Mouse (Mus musculus) mouse embryonic stem cell (cell line): ENCODE measurements around the gene Plod3.

Experiments
- in situ Hi-C, 2 experiments: fragments of 300-500 bp; cut with MboI; formaldehyde crosslinking; loops; 1 replicate in 1 of 2; 3 replicates in 1 of 2; pipeline ENCODE4 v1.14.3; 2019 to 2020; ENCODE audit warnings: low sequenced_read_pairs in 2 of 2, low pct_unique_long_range_greater_than_20kb in 1 of 2, mixed read lengths in 1 of 2; ENCODE audit not compliant: unreplicated experiment in 1 of 2

The Plod3 gene

GRCm38 (mm10) chr5:137041442-137041841, 54.6 kb downstream of the Plod3 start:
- in situ Hi-C loops = no loop called here

DNA sequence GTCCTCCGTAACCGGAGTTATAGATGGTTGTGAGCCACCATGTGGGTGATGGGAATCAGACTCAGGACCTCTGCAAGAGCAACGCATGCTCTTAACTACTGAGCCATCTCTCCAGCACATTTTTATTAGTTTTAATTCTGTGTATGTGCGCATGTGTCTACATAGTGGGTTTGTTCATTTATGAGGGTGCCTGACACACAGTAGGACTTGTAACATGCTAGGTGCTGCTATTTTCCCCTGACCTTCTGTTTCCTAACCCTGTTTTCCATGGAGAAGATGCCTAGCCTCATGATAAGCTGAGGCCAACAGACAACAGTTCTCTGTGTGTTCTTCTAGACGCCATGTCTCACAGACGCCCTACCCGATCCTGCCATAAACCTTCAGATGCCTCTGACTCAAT, 57.2 kb downstream of the Plod3 start:
- in situ Hi-C loops = no loop called here

GRCm38 (mm10) chr5:137045402-137046323, 58.8 kb downstream of the Plod3 start, which contains the start of gene Ap1s1:
Gene Ap1s1, minus strand, starts transcription at chr5:137046135.
- in situ Hi-C loops = no loop called here
